Mouse (Mus musculus) WW6 (cell line): Measurements from ENCODE around the gene Pdcd11.
A peak's percentile ranks its signal among the peaks of the same experiment; 100 is the strongest.

Source experiments
- DNase-seq: peaks from one replicate; pipeline ENCODE4 v3.0.0-alpha.2; 2013; ENCODE audit warnings: low read depth, low spot score

The Pdcd11 gene

GRCm38 (mm10) chr19:47168223-47168622 lies 77.7 kb downstream of the Pdcd11 start:
- DNase-seq: no peak

- DNase-seq: no peak
These were observed 78.3 kb downstream of the Pdcd11 start for GRCm38 (mm10) chr19:47168793-47169412.

GRCm38 (mm10) chr19:47174515-47174914 lies 83.9 kb downstream of the Pdcd11 start:
- no peak for DNase-seq

- DNase-seq: no peak
These were observed 84.9 kb downstream of the Pdcd11 start for GRCm38 (mm10) chr19:47175472-47175871.

GRCm38 (mm10) chr19:47176916-47177505 lies 86.4 kb downstream of the Pdcd11 start:
- no peak for DNase-seq

GRCm38 (mm10) chr19:47178001-47178400 lies 87.4 kb downstream of the Pdcd11 start:
- DNase-seq: peak; percentile 55

GRCm38 (mm10) chr19:47178431-47179271 lies 88.1 kb downstream of the Pdcd11 start, which contains the start of gene Neurl1a:
Neurl1a (plus strand) TSS chr19:47178820.
- peak; percentile 84 for DNase-seq

- no peak for DNase-seq
These were observed 88.8 kb downstream of the Pdcd11 start for GRCm38 (mm10) chr19:47179272-47179809.

- no peak for DNase-seq
These were observed 89.4 kb downstream of the Pdcd11 start for GRCm38 (mm10) chr19:47180011-47180410.
